Mouse (Mus musculus): ENCODE data around the gene Atp2a2. TPM values are rescaled to one million over a fixed set of nuclear protein-coding genes. Genes with fewer than 3 reads are reported as not detected.

Atp2a2 gene
- total and polyA plus RNA-seq, 2 experiments from 2014 or later, result 785 to 2,277 TPM

DNA sequence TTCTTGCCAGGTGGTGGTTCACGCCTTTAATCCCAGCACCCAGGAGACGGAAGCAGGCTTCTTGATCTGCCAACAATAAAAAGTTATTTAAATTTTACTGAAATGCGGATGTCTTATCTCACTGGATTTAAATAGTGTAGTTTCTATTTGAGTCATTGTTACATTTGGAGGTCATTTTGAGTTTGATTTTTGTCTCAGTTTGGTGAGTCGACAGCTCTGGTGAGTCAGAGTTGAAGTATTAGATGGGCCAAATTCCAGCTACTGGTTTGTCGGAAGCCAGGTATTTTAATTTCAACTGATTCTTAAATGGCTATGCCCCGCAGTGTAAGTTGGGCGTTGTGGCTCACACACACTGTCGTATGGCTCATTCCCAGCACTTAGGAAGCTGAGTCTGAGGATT is 70.8 kb downstream of the Atp2a2 start:
- H3K4me3 ChIP-seq (ENCODE audit: low read depth, low read length), result no peak overlapping the region
- peaks cover 81% of the 10 kb centered on the region for H3K36me3 ChIP-seq (replicated peaks; ENCODE audit: control insufficient read depth, insufficient read depth, low read length)
- TF ChIP-seq CTCF (IDR thresholded peaks at IDR 0.05; ENCODE audit: low read depth) (no peak), EP300 (IDR thresholded peaks at IDR 0.05; ENCODE audit: low read depth) (no peak)
- no peaks in the 10 kb centered on the region for H3K27me3 ChIP-seq (ENCODE audit: control insufficient read depth, insufficient read depth, low read length)
- ATAC-seq (ENCODE audit: insufficient read depth, low read depth) (no peak), DNase-seq (ENCODE audit: low spot score) (no peak)
- no peaks in the 10 kb centered on the region for H3K4me1 ChIP-seq (ENCODE audit: control insufficient read depth, insufficient read depth)
- no peaks in the 10 kb centered on the region for H3K9me3 ChIP-seq (replicated peaks; ENCODE audit: control insufficient read depth, low read length)
- 62% methylated on average over 8 of the region's 8 CpGs for WGBS
- no peak overlapping the region for H3K27ac ChIP-seq (ENCODE audit: low read depth)
- no peak overlapping the region for H3K9ac ChIP-seq (replicated peaks; ENCODE audit: low read depth, low read length)
- H3K4me2 ChIP-seq (ENCODE audit: low read depth, low read length), result no peak overlapping the region

DNA sequence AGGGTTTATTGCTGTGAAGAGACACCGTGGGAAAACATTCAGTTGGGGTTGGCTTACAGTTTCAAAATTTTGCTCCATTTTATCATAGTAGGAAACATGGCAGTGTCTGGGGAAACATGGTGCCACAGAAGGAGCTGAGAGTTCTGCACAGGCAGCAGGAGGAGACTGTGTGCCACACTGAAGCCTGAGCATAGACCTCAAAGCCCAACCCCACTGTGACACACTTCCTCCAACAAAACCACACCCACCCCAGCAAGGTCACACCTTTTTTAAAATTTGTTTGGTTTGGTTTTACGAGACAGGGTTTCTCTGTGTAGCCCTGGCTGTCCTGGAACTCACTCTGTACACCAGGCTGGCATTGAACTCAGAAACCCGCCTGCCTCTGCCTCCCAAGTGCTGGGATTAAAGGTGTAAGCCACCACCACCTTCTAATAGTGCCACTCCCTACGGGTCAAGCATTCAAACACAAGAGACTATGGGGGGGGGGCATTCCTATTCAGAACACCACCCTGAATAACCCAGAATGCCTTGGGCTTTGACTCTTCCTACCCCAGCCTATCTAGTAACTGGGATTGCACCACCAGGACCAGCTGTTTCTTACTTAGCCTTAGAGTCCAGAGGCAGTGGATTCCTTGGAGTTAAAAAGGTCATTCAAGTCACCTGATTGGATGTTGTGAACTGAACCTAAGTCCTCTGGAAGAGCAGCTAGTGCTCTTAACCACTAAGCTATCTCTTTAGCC is 71.8 kb downstream of the Atp2a2 start:
- 94% methylated on average over 4 of the region's 4 CpGs for WGBS
- DNase-seq (ENCODE audit: low spot score) (peak; percentile 5), ATAC-seq (ENCODE audit: insufficient read depth, low read depth) (no peak)
- H3K27me3 ChIP-seq (ENCODE audit: control insufficient read depth, insufficient read depth, low read length), result no peaks in the 10 kb centered on the region
- no peak overlapping the region for H3K27ac ChIP-seq (ENCODE audit: low read depth)
- no peak overlapping the region for H3K4me2 ChIP-seq (ENCODE audit: low read depth, low read length)
- no peak overlapping the region for H3K9ac ChIP-seq (replicated peaks; ENCODE audit: low read depth, low read length)
- H3K36me3 ChIP-seq (replicated peaks; ENCODE audit: control insufficient read depth, insufficient read depth, low read length), result peaks cover 71% of the 10 kb centered on the region
- H3K4me3 ChIP-seq (ENCODE audit: low read depth, low read length), result no peak overlapping the region
- no peaks in the 10 kb centered on the region for H3K9me3 ChIP-seq (replicated peaks; ENCODE audit: control insufficient read depth, low read length)
- H3K4me1 ChIP-seq (ENCODE audit: control insufficient read depth, insufficient read depth), result no peaks in the 10 kb centered on the region
- TF ChIP-seq CTCF (IDR thresholded peaks at IDR 0.05; ENCODE audit: low read depth) (no peak), EP300 (IDR thresholded peaks at IDR 0.05; ENCODE audit: low read depth) (no peak)

DNA sequence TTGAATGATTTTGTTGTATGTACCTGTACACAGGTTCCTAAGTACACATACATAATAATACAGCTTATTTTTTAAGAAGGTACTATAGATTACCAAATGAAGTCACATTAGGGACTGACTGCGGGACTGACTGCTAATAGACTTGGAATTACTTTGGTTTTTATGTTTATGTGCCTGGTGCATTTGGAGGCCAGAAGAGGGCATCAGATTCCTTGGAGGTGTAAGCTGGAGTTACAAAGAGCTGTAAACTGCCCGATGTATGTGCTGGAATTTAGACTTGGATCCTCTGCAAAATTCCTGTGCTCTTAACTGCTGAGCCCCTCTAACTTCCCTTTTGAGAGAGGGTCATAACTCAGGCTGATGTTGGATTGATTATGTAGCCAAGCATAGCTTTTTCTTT is 76.5 kb downstream of the Atp2a2 start:
- Histone ChIP-seq H3K9me3 (replicated peaks; ENCODE audit: control insufficient read depth, low read length) (no peaks in the 10 kb centered on the region), H3K4me3 (ENCODE audit: low read depth, low read length) (no peak overlapping the region), H3K36me3 (replicated peaks; ENCODE audit: control insufficient read depth, insufficient read depth, low read length) (peaks cover 26% of the 10 kb centered on the region), H3K27me3 (ENCODE audit: control insufficient read depth, insufficient read depth, low read length) (no peaks in the 10 kb centered on the region), H3K27ac (ENCODE audit: low read depth) (no peak overlapping the region), H3K4me1 (ENCODE audit: control insufficient read depth, insufficient read depth) (peaks cover 8% of the 10 kb centered on the region), H3K4me2 (ENCODE audit: low read depth, low read length) (no peak overlapping the region), H3K9ac (replicated peaks; ENCODE audit: low read depth, low read length) (no peak overlapping the region)
- DNase-seq (ENCODE audit: low spot score), result peak; percentile 4
- TF ChIP-seq CTCF (IDR thresholded peaks at IDR 0.05; ENCODE audit: low read depth), result no peak; the same call in 1 of the 2 replicates
- no peak for TF ChIP-seq EP300 (IDR thresholded peaks at IDR 0.05; ENCODE audit: low read depth)
- ATAC-seq (ENCODE audit: insufficient read depth, low read depth), result no peak
- WGBS, result 59% methylated on average over 2 of the region's 2 CpGs

DNA sequence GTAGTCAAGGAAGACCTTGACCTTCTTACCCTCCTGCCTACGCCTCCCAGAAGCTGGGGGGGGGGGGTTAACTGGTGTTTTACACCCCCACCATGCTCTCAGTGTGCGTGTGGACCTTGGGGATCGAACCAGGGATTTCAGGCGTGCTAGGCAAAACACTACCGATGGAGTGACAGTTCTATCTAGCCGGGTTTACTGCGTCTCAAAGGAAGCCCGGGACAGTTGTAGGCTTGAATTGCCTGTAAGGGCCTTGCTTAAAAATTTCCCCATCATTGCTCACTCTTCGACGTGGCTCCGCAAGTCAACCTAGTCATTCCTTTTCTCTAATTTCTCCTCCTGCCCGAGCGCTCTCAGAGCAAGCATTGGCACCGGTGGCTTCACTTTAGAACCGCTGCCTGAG is 78.9 kb downstream of the Atp2a2 start:
- no peak for DNase-seq (ENCODE audit: low spot score)
- peak overlapping the region; percentile 86; the same call in 1 of the 2 replicates for H3K27ac ChIP-seq (ENCODE audit: low read depth)
- H3K27me3 ChIP-seq (ENCODE audit: control insufficient read depth, insufficient read depth, low read length), result no peaks in the 10 kb centered on the region
- H3K36me3 ChIP-seq (replicated peaks; ENCODE audit: control insufficient read depth, insufficient read depth, low read length), result peaks cover 2% of the 10 kb centered on the region
- H3K9ac ChIP-seq (replicated peaks; ENCODE audit: low read depth, low read length), result peak overlapping the region; percentile 99
- WGBS, result 24% methylated on average over 15 of the region's 15 CpGs
- H3K4me1 ChIP-seq (ENCODE audit: control insufficient read depth, insufficient read depth), result peaks cover 8% of the 10 kb centered on the region
- peak overlapping the region; percentile 100 for H3K4me3 ChIP-seq (ENCODE audit: low read depth, low read length)
- H3K9me3 ChIP-seq (replicated peaks; ENCODE audit: control insufficient read depth, low read length), result no peaks in the 10 kb centered on the region
- TF ChIP-seq EP300 (IDR thresholded peaks at IDR 0.05; ENCODE audit: low read depth), result no peak
- no peak for TF ChIP-seq CTCF (IDR thresholded peaks at IDR 0.05; ENCODE audit: low read depth)
- no peak for ATAC-seq (ENCODE audit: insufficient read depth, low read depth)
- peak overlapping the region; percentile 85 for H3K4me2 ChIP-seq (ENCODE audit: low read depth, low read length)

DNA sequence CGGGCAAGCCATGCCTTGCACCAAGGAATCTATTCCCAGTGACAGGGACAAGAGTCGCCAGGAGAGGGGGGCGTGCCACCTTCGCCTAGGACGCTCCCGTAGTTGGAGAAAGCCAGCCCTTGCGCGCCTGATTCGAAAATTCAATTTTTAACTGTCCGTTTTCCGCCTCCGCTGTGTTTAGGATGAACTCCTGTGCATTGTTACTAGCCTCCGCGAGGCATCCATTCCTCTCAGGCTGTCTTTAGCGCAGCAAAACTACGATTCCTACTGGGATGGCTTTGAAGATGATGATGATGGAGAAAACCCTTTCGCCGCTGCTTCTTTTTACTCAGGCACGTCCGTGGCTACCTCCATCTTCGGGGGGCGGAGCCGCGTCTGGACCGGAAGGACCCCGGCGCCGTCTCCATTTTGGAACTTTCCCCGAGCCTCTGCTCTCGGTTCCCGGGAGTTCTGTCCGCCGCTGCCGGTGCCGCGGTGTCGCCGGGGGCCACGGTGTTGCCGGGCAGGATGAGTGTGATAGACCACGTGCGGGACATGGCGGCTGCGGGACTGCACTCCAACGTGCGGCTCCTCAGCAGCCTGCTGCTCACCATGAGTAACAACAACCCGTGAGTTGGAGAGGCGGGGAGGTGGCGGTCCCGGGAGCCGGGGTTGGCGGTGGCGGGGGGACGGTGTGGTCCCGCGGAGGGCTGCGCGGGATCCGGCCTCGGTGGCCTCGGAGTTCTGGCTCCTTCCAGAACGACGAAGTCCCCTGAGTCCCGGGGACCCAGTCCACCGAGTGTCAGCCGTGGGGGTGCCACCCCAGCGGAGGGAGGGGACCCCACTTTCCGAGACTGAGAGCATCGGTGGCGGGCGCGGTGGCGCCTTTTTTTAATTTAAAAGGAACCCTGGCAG is 79.7 kb downstream of the Atp2a2 start:
- peak; percentile 90 for ATAC-seq (ENCODE audit: insufficient read depth, low read depth)

More for the DNA sequence above, 79.7 kb downstream of the Atp2a2 start:
- Histone ChIP-seq H3K4me2 (ENCODE audit: low read depth, low read length) (peak overlapping the region; percentile 85), H3K27me3 (ENCODE audit: control insufficient read depth, insufficient read depth, low read length) (no peaks in the 10 kb centered on the region), H3K4me1 (ENCODE audit: control insufficient read depth, insufficient read depth) (peaks cover 8% of the 10 kb centered on the region), H3K36me3 (replicated peaks; ENCODE audit: control insufficient read depth, insufficient read depth, low read length) (no peaks in the 10 kb centered on the region), H3K9ac (replicated peaks; ENCODE audit: low read depth, low read length) (peak overlapping the region; percentile 99), H3K27ac (ENCODE audit: low read depth) (peak overlapping the region; percentile 86), H3K9me3 (replicated peaks; ENCODE audit: control insufficient read depth, low read length) (no peaks in the 10 kb centered on the region), H3K4me3 (ENCODE audit: low read depth, low read length) (peak overlapping the region; percentile 100)
- under 1% methylated on average over 73 of the region's 73 CpGs for WGBS
- DNase-seq (ENCODE audit: low spot score), result peak; percentile 89
- TF ChIP-seq EP300 (IDR thresholded peaks at IDR 0.05; ENCODE audit: low read depth) (peak; percentile 75), CTCF (IDR thresholded peaks at IDR 0.05; ENCODE audit: low read depth) (peak; percentile 32)

Data from heart, postnatal 0 days (tissue).